Mouse (Mus musculus) heart, embryonic 16.5 days (tissue): Measurements from ENCODE around the gene Nova2. TPM values are rescaled to one million over a fixed set of nuclear protein-coding genes. Genes with fewer than 3 reads are reported as not detected.

Source experiments
- ATAC-seq: fragments of 200-750 bp; cut with Nextera tagmentation; replicated peaks from 2 replicates; pipeline ENCODE4 v1.8.0; 2017; ENCODE audit warnings: moderate number of reproducible peaks; ENCODE audit not compliant: insufficient read depth, low FRiP score; ENCODE audit errors: extremely low read depth
- H3K27ac ChIP-seq: fragments of 300-500 bp; sonication (generic); 2 replicates; pipeline ENCODE4 v1.5.1; 2014; ENCODE audit warnings: mild to moderate bottlenecking, low read length, control low read depth, moderate library complexity
- H3K27me3 ChIP-seq: fragments of 300-500 bp; sonication (generic); 2 replicates; pipeline ENCODE4 v1.6.1; 2014; ENCODE audit warnings: low read length, mixed read lengths; ENCODE audit not compliant: control insufficient read depth, insufficient read depth
- H3K36me3 ChIP-seq: fragments of 300-500 bp; sonication (generic); 2 replicates; pipeline ENCODE4 v1.6.1; 2014; ENCODE audit not compliant: control insufficient read depth, insufficient read depth
- H3K4me1 ChIP-seq: fragments of 300-500 bp; sonication (generic); 2 replicates; pipeline ENCODE4 v1.6.1; 2014; ENCODE audit warnings: low read length, mixed read lengths; ENCODE audit not compliant: control insufficient read depth, insufficient read depth
- H3K4me2 ChIP-seq: fragments of 300-500 bp; sonication (generic); 2 replicates; pipeline ENCODE4 v1.6.1; 2014; ENCODE audit warnings: low read depth, mild to moderate bottlenecking, control low read depth, low read length
- H3K4me3 ChIP-seq: fragments of 300-500 bp; sonication (generic); 2 replicates; pipeline ENCODE4 v1.5.1; 2014; ENCODE audit warnings: mild to moderate bottlenecking, control low read depth, low read length
- H3K9ac ChIP-seq: fragments of 300-500 bp; sonication (generic); 2 replicates; pipeline ENCODE4 v1.6.1; 2014; ENCODE audit warnings: low read length, control low read depth
- H3K9me3 ChIP-seq: fragments of 300-500 bp; sonication (generic); replicated peaks from 2 replicates; pipeline ENCODE4 v1.6.1; 2016; ENCODE audit warnings: low read length; ENCODE audit not compliant: control insufficient read depth
- WGBS: fragments of 180-500 bp; shearing (Covaris S2); extraction: QIAGEN DNeasy Blood & Tissue Kit; methylation state at CpG from one replicate; pipeline ENCODE4 v1.1.7; 2014; 5-methylcytosine and 5-hydroxymethylcytosine counted together
- polyA plus RNA-seq: library from polyadenylated mRNA; unstranded; fragments of >200 nt; fragmentation: Nextera tagmentation; extraction: Ambion mirVana; gene quantifications from 2 replicates; pipeline ENCODE4 v1.2.1, GENCODE M21; 2015

The Nova2 gene
- polyA plus RNA-seq, 1 experiment from 2014 or later = 0.64 TPM

- Histone ChIP-seq H3K4me1 (peaks cover 38% of the 10 kb centered on the region), H3K4me2 (no peak overlapping the region), H3K27ac (no peak overlapping the region), H3K36me3 (peaks cover 19% of the 10 kb centered on the region), H3K9ac (no peak overlapping the region; the same call in 1 of the 2 replicates), H3K9me3 (no peaks in the 10 kb centered on the region), H3K27me3 (no peaks in the 10 kb centered on the region), H3K4me3 (no peak overlapping the region)
- ATAC-seq = no peak
- 75% methylated on average over 13 of the region's 13 CpGs for WGBS
Observed at GRCm38 (mm10) chr7:19007026-19007977, 81.6 kb downstream of the Nova2 start.

- ATAC-seq = no peak
- WGBS = 83% methylated on average over 7 of the region's 7 CpGs
- H3K4me2 ChIP-seq = no peak overlapping the region
- no peak overlapping the region for H3K4me3 ChIP-seq
- H3K27me3 ChIP-seq = no peaks in the 10 kb centered on the region
- no peak overlapping the region for H3K27ac ChIP-seq
- peaks cover 12% of the 10 kb centered on the region for H3K36me3 ChIP-seq
- H3K9me3 ChIP-seq = no peaks in the 10 kb centered on the region
- H3K9ac ChIP-seq = no peak overlapping the region
- peaks cover 30% of the 10 kb centered on the region for H3K4me1 ChIP-seq
Observed at GRCm38 (mm10) chr7:19010581-19010980, 84.9 kb downstream of the Nova2 start.

DNA sequence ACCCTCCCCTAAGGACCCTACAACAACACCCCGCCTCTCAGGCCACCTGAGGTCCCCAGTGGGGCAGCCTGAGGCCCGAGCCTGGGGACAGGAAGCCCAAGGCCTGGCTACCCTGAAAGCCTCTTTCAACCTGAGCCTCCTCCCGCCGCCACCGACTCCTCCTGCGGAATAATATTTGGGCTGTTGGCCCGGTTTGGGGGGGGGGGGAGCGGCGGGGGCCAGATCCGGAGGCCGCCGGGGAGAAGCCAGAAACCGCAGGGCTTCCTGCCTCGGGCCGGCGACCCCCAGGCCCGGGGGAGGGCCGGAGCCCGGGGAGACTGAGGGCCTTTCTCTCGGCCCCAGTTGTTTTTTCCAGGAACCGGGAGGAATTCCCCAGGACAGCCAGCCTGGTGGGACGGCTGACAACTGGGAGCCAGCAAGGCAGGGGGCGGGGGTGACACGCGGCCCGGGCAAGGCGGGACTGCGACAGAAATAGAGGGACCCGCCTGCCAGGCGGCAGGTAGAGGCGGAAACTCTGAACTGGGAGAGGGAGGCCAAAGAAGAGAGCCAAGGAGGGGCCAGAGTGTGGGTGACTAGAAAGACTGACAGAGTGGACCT, 86.4 kb downstream of the Nova2 start:
- Histone ChIP-seq H3K36me3 (peaks cover 2% of the 10 kb centered on the region; the same call in 1 of the 2 replicates), H3K27me3 (no peaks in the 10 kb centered on the region), H3K9me3 (no peaks in the 10 kb centered on the region), H3K4me3 (peak overlapping the region; percentile 57), H3K4me2 (peak overlapping the region; percentile 93), H3K9ac (peak overlapping the region; percentile 85), H3K4me1 (peaks cover 15% of the 10 kb centered on the region), H3K27ac (peak overlapping the region; percentile 73)
- 2% methylated on average over 28 of the region's 31 CpGs for WGBS
- ATAC-seq = peak; percentile 56

DNA sequence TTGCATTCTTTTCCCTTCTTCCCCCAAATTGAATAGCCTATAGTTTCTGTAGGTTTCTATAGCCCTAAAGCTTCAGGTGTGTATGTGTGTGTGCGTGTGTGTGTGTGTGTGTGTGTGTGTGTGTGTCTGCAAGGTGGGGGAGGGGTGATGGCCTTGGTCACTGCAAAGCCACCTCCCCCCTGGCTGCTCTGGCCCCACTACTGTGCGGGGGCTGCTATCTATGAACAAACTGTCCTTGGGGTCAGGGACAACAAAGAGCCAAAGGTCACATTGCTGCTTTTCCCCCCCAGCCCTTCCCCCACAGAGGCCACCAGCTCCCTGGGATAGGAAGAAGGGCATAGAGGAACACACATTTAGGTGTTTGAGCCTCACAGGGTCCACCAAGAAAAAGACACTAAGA, 87.2 kb downstream of the Nova2 start:
- H3K4me1 ChIP-seq = peaks cover 15% of the 10 kb centered on the region; the same call in 1 of the 2 replicates
- no peaks in the 10 kb centered on the region for H3K9me3 ChIP-seq
- H3K4me3 ChIP-seq = no peak overlapping the region
- H3K27me3 ChIP-seq = no peaks in the 10 kb centered on the region
- no peaks in the 10 kb centered on the region for H3K36me3 ChIP-seq
- H3K27ac ChIP-seq = no peak overlapping the region
- H3K9ac ChIP-seq = no peak overlapping the region
- 40% methylated on average over 2 of the region's 2 CpGs for WGBS
- ATAC-seq = no peak
- H3K4me2 ChIP-seq = no peak overlapping the region

- 57% methylated on average over 15 of the region's 15 CpGs for WGBS
- no peak overlapping the region for H3K27ac ChIP-seq
Observed at GRCm38 (mm10) chr7:19014452-19014851, 88.8 kb downstream of the Nova2 start.

More at GRCm38 (mm10) chr7:19014452-19014851, 88.8 kb downstream of the Nova2 start:
- Histone ChIP-seq H3K9me3 (no peaks in the 10 kb centered on the region), H3K9ac (no peak overlapping the region), H3K4me2 (no peak overlapping the region), H3K27me3 (peaks cover 2% of the 10 kb centered on the region; the same call in 1 of the 2 replicates), H3K4me3 (no peak overlapping the region), H3K4me1 (peaks cover 15% of the 10 kb centered on the region; the same call in 1 of the 2 replicates), H3K36me3 (no peaks in the 10 kb centered on the region)
- no peak for ATAC-seq

Other genes with a start within 250 kb of the Nova2 start
- not detected in 2 replicates for gene Psg20, start 239.7 kb upstream of the Nova2 start, polyA plus RNA-seq
- gene Psg22, start 207.8 kb upstream of the Nova2 start, polyA plus RNA-seq = not detected in 2 replicates
- not detected in 2 replicates for gene Psg19, start 127.4 kb upstream of the Nova2 start, polyA plus RNA-seq
- not detected in 2 replicates for gene Psg17, start 104.3 kb upstream of the Nova2 start, polyA plus RNA-seq
- gene Mill2, start 85.9 kb upstream of the Nova2 start, polyA plus RNA-seq = 0.50 and 0.69 TPM in 2 replicates
- 3.5 and 5.7 TPM in 2 replicates for gene Pglyrp1, start 54.6 kb upstream of the Nova2 start, polyA plus RNA-seq
- gene Ccdc61, start 15.5 kb upstream of the Nova2 start, polyA plus RNA-seq = 21.7 and 23.7 TPM in 2 replicates
- not detected in 2 replicates for gene Nanos2, start 61.5 kb downstream of the Nova2 start, polyA plus RNA-seq
- gene Mypop, start 65.4 kb downstream of the Nova2 start, polyA plus RNA-seq = 1.8 and 1.9 TPM in 2 replicates
- 12.5 and 12.7 TPM in 2 replicates for gene Irf2bp1, start 78.2 kb downstream of the Nova2 start, polyA plus RNA-seq
- gene Foxa3, start 97.7 kb downstream of the Nova2 start, polyA plus RNA-seq = 0.17 and 0.37 TPM in 2 replicates
- 25.3 and 25.6 TPM in 2 replicates for gene Sympk, start 98.5 kb downstream of the Nova2 start, polyA plus RNA-seq
- gene Rsph6a, start 128.8 kb downstream of the Nova2 start, polyA plus RNA-seq = not detected in 2 replicates
- gene Dmwd, start 150.3 kb downstream of the Nova2 start, polyA plus RNA-seq = 12.6 and 14.1 TPM in 2 replicates
- gene Dmpk, start 158.0 kb downstream of the Nova2 start, polyA plus RNA-seq = 70.7 and 85.5 TPM in 2 replicates
- 5.1 and 5.4 TPM in 2 replicates for gene Six5, start 168.7 kb downstream of the Nova2 start, polyA plus RNA-seq
- 0.38 and 0.64 TPM in 2 replicates for gene Gm4969, start 192.5 kb downstream of the Nova2 start, polyA plus RNA-seq
- 9.8 and 9.9 TPM in 2 replicates for gene Fbxo46, start 194.0 kb downstream of the Nova2 start, polyA plus RNA-seq
- 9.6 and 10.6 TPM in 2 replicates for gene Qpctl, start 223.4 kb downstream of the Nova2 start, polyA plus RNA-seq
- 84.3 and 93.8 TPM in 2 replicates for gene Snrpd2, start 223.8 kb downstream of the Nova2 start, polyA plus RNA-seq
- gene Gipr, start 240.2 kb downstream of the Nova2 start, polyA plus RNA-seq = 104 and 107 TPM in 2 replicates